Mouse (Mus musculus) CH12.LX (cell line): ENCODE measurements at regions not wholly inside any gene's neighbourhood (a gene's known extent, or its start where the extent isn't known, plus 50 kb on each side); places are given as distances from the start of the nearest gene placed in this dataset.

Experiments
- DNase-seq: peaks from one replicate; pipeline ENCODE4 v3.0.0-alpha.2; 2013; ENCODE audit errors: extremely low read depth
- H3K27ac ChIP-seq: 2 replicates; pipeline ENCODE4 v1.5.1; 2012; ENCODE audit warnings: low read depth, mild to moderate bottlenecking, control low read depth, moderate library complexity; ENCODE audit not compliant: insufficient read depth
- H3K27me3 ChIP-seq: replicated peaks from 2 replicates; pipeline ENCODE3; 2012; ENCODE audit warnings: inconsistent platforms
- H3K36me3 ChIP-seq, 2 experiments: replicated peaks in 1 of 2; 2 replicates each; pipeline versions ENCODE3 to v1.6.1; 2012; ENCODE audit warnings: inconsistent platforms in 1 of 2, low read length in 1 of 2, mild to moderate bottlenecking in 1 of 2, mixed read lengths in 1 of 2, moderate library complexity in 1 of 2; ENCODE audit not compliant: control insufficient read depth in 1 of 2, insufficient read depth in 1 of 2
- H3K4me1 ChIP-seq, 2 experiments: 2 replicates each; pipeline ENCODE4 v1.6.1; 2012; ENCODE audit warnings: inconsistent platforms in 1 of 2, moderate library complexity in 1 of 2; ENCODE audit not compliant: insufficient read depth in 2 of 2, control insufficient read depth in 1 of 2
- H3K4me2 ChIP-seq: 2 replicates; pipeline ENCODE4 v1.6.1; 2012; ENCODE audit warnings: low read depth, mild to moderate bottlenecking, control low read depth; ENCODE audit not compliant: poor library complexity, insufficient read depth, severe bottlenecking
- H3K4me3 ChIP-seq, 3 experiments: fragments of 150-350 bp in 1 of 3; sonication (generic) in 1 of 3; replicated peaks in 1 of 3; 2 replicates each; pipeline versions ENCODE3 to v1.5.1; 2011 to 2012; ENCODE audit warnings: low read depth in 2 of 3, low read length in 2 of 3, mild to moderate bottlenecking in 2 of 3, moderate library complexity in 2 of 3, control low read depth in 1 of 3, improper control_type of control experiment in 1 of 3, inconsistent platforms in 1 of 3, mixed read lengths in 1 of 3; ENCODE audit not compliant: poor library complexity in 1 of 3
- H3K79me2 ChIP-seq: replicated peaks from 2 replicates; pipeline ENCODE4 v1.6.1; 2012; ENCODE audit warnings: mild to moderate bottlenecking, moderate library complexity; ENCODE audit not compliant: control insufficient read depth, poor library complexity, insufficient read depth, severe bottlenecking; ENCODE audit errors: extremely low read depth
- H3K9ac ChIP-seq: 2 replicates; pipeline ENCODE4 v1.6.1; 2012; ENCODE audit warnings: low read depth, mild to moderate bottlenecking, control low read depth, moderate library complexity; ENCODE audit not compliant: insufficient read depth
- H3K9me3 ChIP-seq: replicated peaks from 2 replicates; pipeline ENCODE3; 2012; ENCODE audit warnings: low read length, inconsistent platforms, mixed read lengths
- BHLHE40 ChIP-seq: IDR thresholded peaks from 2 replicates; pipeline ENCODE4 v1.6.1; 2011; ENCODE audit warnings: mild to moderate bottlenecking, low read depth, low read length, improper control_type of control experiment
- CHD1 ChIP-seq: IDR thresholded peaks from 2 replicates; pipeline ENCODE4 v1.6.1; 2012; ENCODE audit warnings: low read depth, low read length, improper control_type of control experiment, inconsistent platforms
- CHD2 ChIP-seq: IDR thresholded peaks from 2 replicates; pipeline ENCODE4 v1.6.1; 2011; ENCODE audit warnings: low read length, improper control_type of control experiment
- CTCF ChIP-seq, 2 experiments: IDR thresholded peaks in 1 of 2; conservative IDR thresholded peaks in 1 of 2; 2 replicates each; pipeline ENCODE4 v1.5.1; 2011 to 2012; ENCODE audit warnings: low read depth in 2 of 2, low read length in 2 of 2, improper control_type of control experiment in 1 of 2, inconsistent platforms in 1 of 2, mild to moderate bottlenecking in 1 of 2, moderate library complexity in 1 of 2
- ELF1 ChIP-seq: IDR thresholded peaks from 2 replicates; pipeline ENCODE4 v1.6.1; 2014; ENCODE audit warnings: low read depth, mild to moderate bottlenecking, inconsistent platforms, low read length, improper control_type of control experiment
- ETS1 ChIP-seq: conservative IDR thresholded peaks from 2 replicates; pipeline ENCODE4 v1.6.1; 2012; ENCODE audit warnings: low read depth, mild to moderate bottlenecking, inconsistent platforms, low read length, improper control_type of control experiment, moderate library complexity
- JUN ChIP-seq: IDR thresholded peaks from 2 replicates; pipeline ENCODE4 v1.6.1; 2011; ENCODE audit warnings: low read depth, mild to moderate bottlenecking, low read length, improper control_type of control experiment, moderate library complexity; ENCODE audit not compliant: insufficient read depth
- JUND ChIP-seq: conservative IDR thresholded peaks from 2 replicates; pipeline ENCODE4 v1.6.1; 2011; ENCODE audit warnings: low read depth, low read length, improper control_type of control experiment
- KAT2A ChIP-seq: IDR thresholded peaks from 2 replicates; pipeline ENCODE4 v1.6.1; 2012; ENCODE audit warnings: low read length, improper control_type of control experiment, inconsistent platforms; ENCODE audit not compliant: insufficient replicate concordance
- MAFK ChIP-seq: IDR thresholded peaks from 2 replicates; pipeline ENCODE4 v1.6.1; 2011; ENCODE audit warnings: low read length, improper control_type of control experiment; ENCODE audit not compliant: insufficient replicate concordance
- MAX ChIP-seq: IDR thresholded peaks from 2 replicates; pipeline ENCODE4 v1.6.1; 2011; ENCODE audit warnings: low read length, improper control_type of control experiment
- MXI1 ChIP-seq: IDR thresholded peaks from 2 replicates; pipeline ENCODE4 v1.6.1; 2011; ENCODE audit warnings: mild to moderate bottlenecking, low read depth, low read length, improper control_type of control experiment
- MYC ChIP-seq: IDR thresholded peaks from 2 replicates; pipeline ENCODE4 v1.6.1; 2011; ENCODE audit warnings: low read depth, mild to moderate bottlenecking, improper control_type of control experiment, low read length
- NRF1 ChIP-seq: IDR thresholded peaks from 2 replicates; pipeline ENCODE4 v1.6.1; 2014; ENCODE audit warnings: low read depth, mild to moderate bottlenecking, inconsistent platforms, low read length, improper control_type of control experiment, moderate library complexity
- RAD21 ChIP-seq: IDR thresholded peaks from 2 replicates; pipeline ENCODE4 v1.6.1; 2011; ENCODE audit warnings: low read depth, mild to moderate bottlenecking, low read length, improper control_type of control experiment, moderate library complexity
- RCOR1 ChIP-seq: conservative IDR thresholded peaks from 2 replicates; pipeline ENCODE4 v1.6.1; 2012; ENCODE audit warnings: low read depth, mild to moderate bottlenecking, inconsistent platforms, low read length, improper control_type of control experiment
- SIN3A ChIP-seq: IDR thresholded peaks from 2 replicates; pipeline ENCODE4 v1.6.1; 2012; ENCODE audit warnings: low read length, improper control_type of control experiment, inconsistent platforms
- TCF12 ChIP-seq: IDR thresholded peaks from 2 replicates; pipeline ENCODE4 v1.6.1; 2014; ENCODE audit warnings: low read depth, mild to moderate bottlenecking, inconsistent platforms, low read length, improper control_type of control experiment
- UBTF ChIP-seq: IDR thresholded peaks from 2 replicates; pipeline ENCODE4 v1.6.1; 2012; ENCODE audit warnings: low read depth, mild to moderate bottlenecking, inconsistent platforms, low read length, improper control_type of control experiment, moderate library complexity
- USF1 ChIP-seq: IDR thresholded peaks from 2 replicates; pipeline ENCODE4 v1.6.1; 2014; ENCODE audit warnings: low read depth, mild to moderate bottlenecking, inconsistent platforms, low read length, improper control_type of control experiment
- ZC3H11A ChIP-seq: IDR thresholded peaks from 2 replicates; pipeline ENCODE4 v1.6.1; 2012; ENCODE audit warnings: low read depth, mild to moderate bottlenecking, inconsistent platforms, low read length, improper control_type of control experiment
- ZKSCAN1 ChIP-seq: IDR thresholded peaks from 2 replicates; pipeline ENCODE4 v1.6.1; 2012; ENCODE audit warnings: low read depth, inconsistent platforms, low read length, improper control_type of control experiment, borderline replicate concordance
- dilution Hi-C: fragments of 300-500 bp; cut with MboI; formaldehyde crosslinking; loops from 2 replicates; pipeline ENCODE4 v1.14.3; 2020; ENCODE audit warnings: low sequenced_read_pairs; ENCODE audit not compliant: extremely low pct_unique_long_range_greater_than_20kb, extremely low pct_ligation_motif_present
- in situ Hi-C: fragments of 300-500 bp; cut with MboI; formaldehyde crosslinking; loops from 3 replicates; pipeline ENCODE4 v1.14.3; 2019; ENCODE audit warnings: low sequenced_read_pairs, low pct_ligation_motif_present, low pct_unique_long_range_greater_than_20kb, mixed read lengths

DNA sequence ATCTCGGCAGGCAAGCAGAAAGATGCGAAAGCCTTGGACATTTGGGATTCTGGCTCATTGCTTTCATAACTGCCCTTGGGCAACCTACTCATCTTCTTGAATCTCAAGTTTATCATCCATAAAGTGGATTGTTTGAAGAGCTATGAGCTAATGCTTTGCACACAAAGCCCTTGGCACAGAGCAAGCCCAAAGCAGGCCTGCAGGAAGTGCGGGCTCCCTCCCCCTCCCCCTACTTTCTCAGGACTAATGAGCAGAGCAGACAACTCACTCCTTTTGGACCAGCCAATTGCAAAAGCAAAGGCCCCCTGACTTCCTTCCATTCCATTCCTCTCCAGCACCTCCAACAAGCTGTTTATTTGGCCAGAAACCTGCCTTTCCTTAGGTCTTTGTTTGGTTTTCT is 123.1 kb upstream of the Syt6 start:
- no peak for DNase-seq
- Histone ChIP-seq H3K9me3 (no peaks in the 10 kb centered on the region), H3K4me1 (no peaks in the 10 kb centered on the region), H3K4me3 (no peak overlapping the region), H3K27me3 (no peaks in the 10 kb centered on the region), H3K79me2 (no peaks in the 10 kb centered on the region), H3K4me2 (no peak overlapping the region), H3K9ac (no peak overlapping the region), H3K27ac (no peak overlapping the region), H3K36me3 (no peaks in the 10 kb centered on the region)
- in situ Hi-C loops, result no loop called here
- dilution Hi-C loops, result no loop called here
- no peak for TF ChIP-seq SIN3A
- no peak for TF ChIP-seq MXI1
- no peak for TF ChIP-seq TCF12
- TF ChIP-seq JUN, result no peak
- no peak for TF ChIP-seq NRF1
- TF ChIP-seq CHD2, result no peak
- no peak for TF ChIP-seq BHLHE40
- TF ChIP-seq RCOR1, result no peak
- no peak for TF ChIP-seq ETS1
- no peak for TF ChIP-seq ZC3H11A
- TF ChIP-seq MAFK, result no peak
- TF ChIP-seq CHD1, result no peak
- TF ChIP-seq CTCF (conservative IDR thresholded peaks at IDR 0.05 in 1 of 2, IDR thresholded peaks at IDR 0.05 in 1 of 2; ENCODE audit: low read depth in 2 of 2, low read length in 2 of 2), result no peak
- no peak for TF ChIP-seq ZKSCAN1
- no peak for TF ChIP-seq UBTF
- TF ChIP-seq MYC, result no peak
- no peak for TF ChIP-seq USF1
- no peak for TF ChIP-seq MAX
- TF ChIP-seq KAT2A, result no peak
- TF ChIP-seq JUND, result no peak
- TF ChIP-seq, all 38 proteins: peak for 0

DNA sequence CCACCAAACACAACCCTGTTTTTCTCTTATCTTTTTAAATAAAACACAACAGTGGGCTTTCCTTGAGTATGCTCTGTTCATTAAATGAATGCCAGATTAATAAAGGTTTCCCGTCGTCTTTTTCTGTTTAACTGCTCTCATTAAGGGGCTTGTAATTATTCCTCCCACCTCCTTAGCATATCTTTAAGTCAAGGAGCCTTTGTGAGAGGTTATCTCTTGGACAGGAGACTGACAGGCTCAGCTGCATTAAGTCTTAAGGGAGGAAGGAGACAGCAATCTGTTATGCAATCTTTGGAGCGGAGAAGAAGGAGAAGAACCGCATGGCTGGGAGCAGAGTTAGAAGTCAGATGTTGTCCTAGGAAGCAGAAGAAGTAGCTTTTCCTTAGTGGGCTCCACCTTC is 111.3 kb upstream of the Syt6 start:
- H3K36me3 ChIP-seq, result no peaks in the 10 kb centered on the region
- no peak for DNase-seq
- no peak overlapping the region for H3K9ac ChIP-seq
- no peaks in the 10 kb centered on the region for H3K27me3 ChIP-seq
- in situ Hi-C loops (no loop called here), dilution Hi-C loops (no loop called here)
- no peak overlapping the region for H3K4me3 ChIP-seq
- no peak for TF ChIP-seq RAD21
- TF ChIP-seq ELF1, result no peak
- H3K4me1 ChIP-seq, result peaks cover 12 to 13% of the 10 kb centered on the region in 2 experiments; a peak in 3 of 4 replicates
- H3K27ac ChIP-seq, result no peak overlapping the region
- H3K4me2 ChIP-seq, result no peak overlapping the region
- no peaks in the 10 kb centered on the region for H3K9me3 ChIP-seq
- H3K79me2 ChIP-seq, result no peaks in the 10 kb centered on the region
